Mouse (Mus musculus): ENCODE results near the gene Gm20388.

DNA sequence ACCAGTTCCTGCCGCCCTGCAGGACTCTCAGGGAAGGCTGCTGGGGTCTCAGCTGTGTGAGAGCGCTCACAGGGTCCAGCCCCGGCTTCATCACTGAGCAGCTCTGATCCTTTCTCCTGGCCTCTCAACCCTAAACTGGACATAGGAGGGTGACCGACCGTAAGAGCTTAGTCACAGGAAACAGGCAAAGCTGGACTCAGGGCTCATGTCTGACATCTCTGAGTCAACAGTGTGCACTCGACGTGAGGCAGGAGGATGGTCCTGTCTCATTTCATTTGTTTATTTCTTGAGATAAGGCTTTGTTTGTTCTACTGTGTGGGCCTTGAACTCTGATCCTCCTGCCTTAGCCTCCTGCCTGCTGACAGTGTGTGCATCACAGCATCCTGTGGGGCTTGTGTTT lies 709.8 kb downstream of the Gm20388 start:
- TF ChIP-seq CTCF (IDR thresholded peaks at IDR 0.05; ENCODE audit: low read depth, low read length): no peak
- TF ChIP-seq POLR2A (IDR thresholded peaks at IDR 0.05; ENCODE audit: insufficient read depth, low read length): no peak
- TF ChIP-seq EP300 (IDR thresholded peaks at IDR 0.05; ENCODE audit: insufficient read depth, low read depth, low read length): no peak

Measured in ES-Bruce4 (cell line).